Mouse (Mus musculus) brown adipose tissue, adult 24 weeks (tissue): ENCODE measurements around the gene Gm43552. TPM values are rescaled to one million over a fixed set of nuclear protein-coding genes. Genes with fewer than 3 reads are reported as not detected.
"Not testable (repeated sequence)": the region's sequence is repeated elsewhere in the genome, so short reads cannot be mapped to it uniquely, and the experiment has no call there.

Source experiments
- H3K27ac ChIP-seq: fragments of 200-500 bp; replicated peaks from 2 replicates; pipeline ENCODE4 v1.5.1; 2012; ENCODE audit warnings: low read depth, mild to moderate bottlenecking, low read length
- H3K4me1 ChIP-seq: fragments of 200-500 bp; 2 replicates; pipeline ENCODE4 v1.6.1; 2012; ENCODE audit warnings: low read length, mixed read lengths; ENCODE audit not compliant: control insufficient read depth, insufficient read depth, insufficient read length
- H3K4me3 ChIP-seq: fragments of 200-500 bp; 2 replicates; pipeline ENCODE4 v1.5.1; 2012; ENCODE audit warnings: low read depth, mild to moderate bottlenecking, low read length, moderate library complexity; ENCODE audit not compliant: insufficient read depth
- polyA plus RNA-seq: library from polyadenylated mRNA; stranded (reverse); fragments of >200 nt; gene quantifications from 2 replicates; pipeline ENCODE4 v1.2.4, GENCODE M21; 2012; ENCODE audit not compliant: missing spikeins, insufficient read depth, insufficient read length

Gene Gm43552
- polyA plus RNA-seq, 1 experiment: not detected

DNA sequence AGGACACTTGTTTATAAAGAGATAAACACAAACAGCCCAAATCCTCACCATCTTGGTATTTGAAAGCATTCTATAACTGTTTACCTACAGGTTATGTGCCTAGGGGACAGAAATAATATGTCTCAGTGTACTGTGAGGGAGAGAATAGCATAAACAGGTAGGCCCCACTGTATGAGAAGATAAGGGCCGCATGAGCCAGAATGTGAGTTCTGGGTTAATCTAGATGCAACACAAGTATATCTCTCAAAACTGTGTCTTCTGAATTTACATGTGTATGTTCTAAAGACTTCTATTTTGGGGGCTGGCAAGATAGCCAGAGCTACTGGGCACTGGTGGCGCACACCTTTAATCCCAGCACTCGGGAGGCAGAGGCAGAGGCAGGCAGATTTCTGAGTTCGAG, 15.9 kb downstream of the Gm43552 start:
- not testable (repeated sequence) for H3K4me1 ChIP-seq, H3K27ac ChIP-seq, H3K4me3 ChIP-seq

GRCm38 (mm10) chr5:65475806-65476205, 16.8 kb downstream of the Gm43552 start:
- H3K4me3 ChIP-seq: no peak overlapping the region
- 0 out of 2 replicates have a peak, but pooled peaks cover 2% of the 10 kb centered on the region for H3K4me1 ChIP-seq
- no peak overlapping the region for H3K27ac ChIP-seq

DNA sequence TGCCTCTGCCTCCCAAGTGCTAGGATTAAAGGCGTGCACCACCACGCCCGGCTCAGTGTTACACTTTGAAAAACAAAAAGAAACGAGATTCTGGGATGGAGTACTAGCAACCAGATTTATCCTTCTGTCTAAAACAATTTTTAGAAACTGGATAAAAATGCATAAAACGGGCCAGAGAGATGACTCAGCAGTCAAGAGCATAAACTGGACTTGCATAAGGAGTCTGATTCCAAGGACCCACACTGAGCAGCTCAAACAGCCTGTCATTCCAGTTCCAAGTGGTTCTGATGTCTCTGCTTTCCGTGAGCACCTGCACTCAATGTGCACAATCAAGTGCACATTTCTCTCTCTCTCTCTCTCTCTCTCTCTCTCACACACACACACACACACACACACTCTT, 22.9 kb downstream of the Gm43552 start:
- H3K4me1 ChIP-seq: no peaks in the 10 kb centered on the region
- no peak overlapping the region for H3K4me3 ChIP-seq
- no peak overlapping the region for H3K27ac ChIP-seq

DNA sequence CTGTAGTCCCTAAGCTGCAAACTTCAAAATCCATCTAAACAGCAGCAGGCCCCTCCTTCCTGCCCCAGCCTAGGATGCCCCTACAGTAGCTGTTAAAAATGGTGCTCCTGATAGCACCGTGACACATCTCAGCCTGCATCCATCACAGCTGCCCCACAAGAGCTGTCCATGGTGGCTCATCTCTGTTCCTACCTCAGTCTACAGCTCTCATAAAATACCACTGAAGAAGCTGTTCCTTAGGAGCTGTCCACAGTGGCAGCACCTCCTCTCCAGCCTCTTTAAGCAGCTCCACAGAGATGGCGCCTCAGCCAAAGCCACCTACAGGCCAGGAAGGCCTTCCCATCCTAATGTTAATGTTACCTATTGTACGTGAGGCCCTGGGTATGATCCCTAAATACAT, 25.7 kb downstream of the Gm43552 start:
- Histone ChIP-seq H3K4me1 (no peaks in the 10 kb centered on the region), H3K27ac (no peak overlapping the region), H3K4me3 (no peak overlapping the region)

DNA sequence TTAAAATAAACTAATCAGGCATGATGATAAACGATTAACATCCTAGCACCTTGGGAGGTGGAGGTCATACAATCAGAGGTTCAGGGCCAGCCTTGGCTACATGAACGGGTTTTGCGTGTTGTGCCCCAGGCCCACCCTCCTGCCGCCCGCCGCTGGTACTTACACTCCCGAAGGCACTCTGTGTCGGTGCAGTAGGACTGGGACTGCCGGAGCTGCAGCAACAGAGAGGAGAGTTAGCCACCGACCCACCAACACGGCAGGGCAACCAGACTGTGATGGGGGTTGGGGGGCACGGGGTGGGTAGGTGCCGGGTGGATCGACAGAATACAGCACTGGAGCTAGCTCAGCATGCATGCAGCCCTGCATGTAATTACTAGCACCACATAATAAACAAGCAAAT, 32.3 kb downstream of the Gm43552 start:
- no peak overlapping the region for H3K4me3 ChIP-seq

GRCm38 (mm10) chr5:65459454-65459853, 33.2 kb downstream of the Gm43552 start:
- no peaks in the 10 kb centered on the region for H3K4me1 ChIP-seq
- no peak overlapping the region for H3K27ac ChIP-seq

More for the DNA sequence above, 32.3 kb downstream of the Gm43552 start:
- Histone ChIP-seq H3K27ac (no peak overlapping the region), H3K4me1 (no peaks in the 10 kb centered on the region)

DNA sequence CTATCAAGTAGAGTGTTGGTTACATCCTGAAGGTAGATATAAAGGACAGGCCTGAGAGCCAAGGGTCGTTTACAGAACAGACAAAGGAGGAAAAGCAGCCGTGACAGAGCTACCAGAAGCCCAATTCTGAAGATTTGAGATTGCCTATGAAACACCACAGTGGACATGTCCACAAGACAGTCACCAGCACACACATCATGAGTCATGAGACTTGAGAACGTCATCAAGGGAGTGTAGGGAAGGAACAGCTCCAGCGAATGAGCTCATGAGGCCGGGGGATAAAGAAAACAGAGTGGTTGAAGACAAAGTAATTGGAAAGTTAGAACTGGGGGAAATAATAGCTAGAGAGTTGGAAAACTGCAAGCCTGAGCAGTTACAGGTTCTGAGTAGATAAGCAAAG, 34.8 kb downstream of the Gm43552 start:
- H3K4me1 ChIP-seq: no peaks in the 10 kb centered on the region
- H3K27ac ChIP-seq: peak overlapping the region; percentile 24
- H3K4me3 ChIP-seq: no peak overlapping the region

More at GRCm38 (mm10) chr5:65459454-65459853, 33.2 kb downstream of the Gm43552 start:
- H3K4me3 ChIP-seq: no peak overlapping the region

GRCm38 (mm10) chr5:65457086-65457827, 35.4 kb downstream of the Gm43552 start:
- Histone ChIP-seq H3K27ac (peak overlapping the region; percentile 24), H3K4me3 (no peak overlapping the region), H3K4me1 (no peaks in the 10 kb centered on the region)

DNA sequence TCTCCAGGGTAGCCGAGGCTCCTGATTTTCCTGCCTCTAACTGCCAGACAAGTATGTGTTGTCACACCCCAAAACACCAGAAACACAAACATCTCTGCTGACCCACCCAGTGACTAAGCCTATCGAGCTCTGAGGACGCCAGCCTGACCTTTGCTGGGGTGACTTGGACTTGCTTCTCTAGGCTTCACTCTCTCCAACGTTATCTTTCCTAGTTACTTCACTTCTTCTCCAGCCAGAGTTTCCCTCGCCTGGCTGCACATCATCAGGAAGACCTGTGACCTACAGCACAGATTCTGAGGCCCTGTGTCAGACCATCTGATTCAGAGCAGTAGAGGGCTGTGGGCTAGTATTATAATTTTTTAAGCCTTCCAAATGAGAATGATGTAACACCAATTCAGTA, 37.9 kb downstream of the Gm43552 start:
- no peaks in the 10 kb centered on the region for H3K4me1 ChIP-seq
- 0 out of 2 replicates have a peak overlapping the region, but pooled peaks have one; percentile 17 for H3K27ac ChIP-seq
- H3K4me3 ChIP-seq: no peak overlapping the region

GRCm38 (mm10) chr5:65448941-65449340, 43.7 kb downstream of the Gm43552 start:
- H3K4me3 ChIP-seq: no peak overlapping the region
- H3K27ac ChIP-seq: no peak overlapping the region
- no peaks in the 10 kb centered on the region for H3K4me1 ChIP-seq

DNA sequence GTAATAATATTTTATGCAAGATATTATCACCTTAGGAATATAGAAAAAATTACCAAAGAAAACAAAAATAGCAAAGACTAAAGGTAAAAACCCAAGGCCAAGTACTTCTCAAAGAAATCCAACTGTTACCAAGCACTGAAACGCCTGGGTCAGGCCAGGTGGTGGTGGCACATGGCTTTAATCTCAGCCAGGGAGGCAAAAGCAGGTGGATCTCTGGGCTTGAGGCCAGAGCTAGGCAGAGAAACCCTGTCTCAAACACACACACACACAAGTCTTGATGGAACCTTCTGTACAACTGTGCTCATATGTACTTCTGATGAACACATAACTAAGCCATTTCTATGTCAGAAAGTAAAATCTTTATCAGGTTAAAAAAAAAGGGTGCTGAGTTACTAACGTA, 44.8 kb downstream of the Gm43552 start:
- Histone ChIP-seq H3K27ac (no peak overlapping the region), H3K4me3 (no peak overlapping the region), H3K4me1 (no peaks in the 10 kb centered on the region)

GRCm38 (mm10) chr5:65446756-65447155, 45.9 kb downstream of the Gm43552 start:
- H3K4me3 ChIP-seq: no peak overlapping the region
- no peak overlapping the region for H3K27ac ChIP-seq
- H3K4me1 ChIP-seq: no peaks in the 10 kb centered on the region

DNA sequence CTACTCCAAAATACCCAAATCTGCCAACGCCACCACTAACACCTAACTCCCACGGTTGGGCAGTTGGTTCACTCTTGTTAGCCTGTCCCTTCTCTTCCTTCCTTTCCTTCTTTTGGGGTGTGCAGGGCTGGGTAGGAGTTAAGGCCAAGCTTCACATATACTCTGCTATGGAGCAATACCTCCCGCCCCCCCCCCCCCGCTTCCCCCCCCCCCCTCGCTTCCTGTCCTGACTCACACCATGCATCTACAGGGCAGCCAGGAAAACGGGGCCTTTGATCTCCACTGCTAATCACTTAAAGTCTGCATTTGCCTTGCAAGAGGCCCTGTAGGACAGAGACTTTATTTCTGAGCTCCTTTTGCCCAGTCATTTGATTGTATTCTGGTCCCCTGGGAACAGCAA, 47.7 kb downstream of the Gm43552 start:
- Histone ChIP-seq H3K4me3 (no peak overlapping the region), H3K4me1 (no peaks in the 10 kb centered on the region), H3K27ac (no peak overlapping the region)

- Histone ChIP-seq H3K27ac (no peak overlapping the region), H3K4me3 (no peak overlapping the region), H3K4me1 (peaks cover 3% of the 10 kb centered on the region; the same call in 1 of the 2 replicates)
Measured at GRCm38 (mm10) chr5:65438041-65438440, 54.6 kb downstream of the Gm43552 start.

DNA sequence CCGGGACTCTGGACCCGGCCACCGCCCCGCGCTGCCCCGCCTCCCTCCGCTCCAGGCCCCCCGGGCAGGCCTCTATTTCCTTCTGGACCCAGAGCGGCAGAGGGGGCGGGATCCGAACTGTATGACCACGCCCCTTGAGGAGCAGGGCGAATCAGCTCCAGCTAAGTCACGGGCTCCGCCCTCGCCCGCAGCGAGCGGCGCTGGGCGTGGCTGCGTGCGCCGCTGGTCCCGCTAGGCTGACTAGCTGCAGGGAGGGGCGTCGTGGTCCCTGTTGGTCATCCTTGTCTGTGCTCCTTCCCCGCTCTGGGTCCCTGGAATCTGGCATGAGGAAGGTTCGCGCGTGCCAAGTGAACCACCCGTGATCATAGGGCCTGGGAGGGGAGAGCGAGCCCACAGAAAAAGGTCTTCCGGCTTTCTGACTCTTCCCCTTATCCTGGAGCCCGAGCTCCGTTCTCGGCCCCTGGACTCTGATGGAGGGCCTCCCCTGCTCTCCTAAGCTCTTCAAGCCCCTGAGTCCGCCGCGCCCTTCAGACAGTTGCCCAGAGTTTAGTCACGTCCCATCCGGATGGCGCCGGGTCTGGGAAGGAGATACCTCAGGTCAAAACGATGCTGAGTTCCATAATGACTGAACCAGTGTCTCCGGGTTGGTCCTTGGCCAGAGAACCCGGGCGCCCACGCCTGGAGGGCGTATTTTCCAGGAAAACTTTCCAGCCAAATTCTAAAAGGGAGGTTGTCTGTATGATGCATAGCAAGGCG, 56.6 kb downstream of the Gm43552 start, which contains the start of gene Ugdh:
Gene Ugdh, minus strand, starts transcription at position 144 of the 756 bp plus-strand sequence.
- Histone ChIP-seq H3K27ac (peak within 1 kb of the TSS; percentile 72), H3K4me3 (peak within 1 kb of the TSS; percentile 95), H3K4me1 (peaks cover 3% of the 10 kb centered on the region; the same call in 1 of the 2 replicates)
